Comparison of ENCODE assay signal across 7 mouse cellular contexts in genomic region chr1:91755102-91755501, GRCm38 (mm10). TPM values are rescaled to one million over a fixed set of nuclear protein-coding genes. Genes with fewer than 3 reads are reported as not detected.
A peak's percentile ranks its signal among the peaks of the same experiment; 100 is the strongest.
DNase-seq lines count a peak whose midpoint lies in the region; ATAC-seq lines count a peak whose summit lies in the region.

No protein-coding gene starts in this region.

- no peaks in the 10 kb centered on the region for H3K36me3 ChIP-seq in hindbrain, embryonic 16.5 days (ENCODE audit: control insufficient read depth, insufficient read depth, low read length)
- H3K36me3 ChIP-seq in midbrain, embryonic 12.5 days = no peaks in the 10 kb centered on the region
- no peaks in the 10 kb centered on the region for H3K36me3 ChIP-seq in splenic B cell, adult 2 months (ENCODE audit: control insufficient read depth, insufficient read depth, low read length, poor library complexity, severe bottlenecking)

- H3K27ac ChIP-seq in hindbrain, embryonic 16.5 days (ENCODE audit: low read depth, low read length) = no peak overlapping the region
- no peak overlapping the region for H3K27ac ChIP-seq in midbrain, embryonic 12.5 days (replicated peaks)

- peaks cover 11% of the 10 kb centered on the region for H3K4me1 ChIP-seq in hindbrain, embryonic 16.5 days (ENCODE audit: control insufficient read depth, insufficient read depth, low read depth, low read length)
- peaks cover 14% of the 10 kb centered on the region for H3K4me1 ChIP-seq in midbrain, embryonic 12.5 days

- no peak overlapping the region for H3K4me3 ChIP-seq in hindbrain, embryonic 16.5 days (ENCODE audit: low read length)
- H3K4me3 ChIP-seq in midbrain, embryonic 12.5 days = peak overlapping the region; percentile 20; the same call in 1 of the 2 replicates

- peak; percentile 68 for ATAC-seq in hindbrain, embryonic 16.5 days
- ATAC-seq in midbrain, embryonic 12.5 days (ENCODE audit: low FRiP score, low read depth) = peak; percentile 77

- H3K4me2 ChIP-seq in hindbrain, embryonic 16.5 days (ENCODE audit: low read length) = peak overlapping the region; percentile 47
- H3K4me2 ChIP-seq in midbrain, embryonic 12.5 days (replicated peaks) = peak overlapping the region; percentile 47

- H3K27me3 ChIP-seq in hindbrain, embryonic 16.5 days (replicated peaks; ENCODE audit: control insufficient read depth, insufficient read depth, low read length) = no peaks in the 10 kb centered on the region
- H3K27me3 ChIP-seq in midbrain, embryonic 12.5 days = peaks cover 9% of the 10 kb centered on the region
- no peaks in the 10 kb centered on the region for H3K27me3 ChIP-seq in splenic B cell, adult 2 months (ENCODE audit: control insufficient read depth, insufficient read depth, low read length, poor library complexity, severe bottlenecking)

- 0 out of 2 replicates have a peak overlapping the region, but pooled peaks have one; percentile 20 for H3K9ac ChIP-seq in hindbrain, embryonic 16.5 days (ENCODE audit: low read depth, low read length)
- peak overlapping the region; percentile 31; the same call in 1 of the 2 replicates for H3K9ac ChIP-seq in midbrain, embryonic 12.5 days (replicated peaks)

- peak; percentile 80 for DNase-seq in ZHBTc4 (ENCODE audit: low read depth, low spot score)
- DNase-seq in cerebellum, postnatal 25 days = peak; percentile 66 to 82
- DNase-seq in gastrocnemius, adult 18-20 months (ENCODE audit: low spot score) = peak; percentile 58
- peak; percentile 27 for DNase-seq in left cerebral cortex, adult 11 months (ENCODE audit: low spot score)
- DNase-seq in splenic B cell, adult 2 months (ENCODE audit: low read depth, low spot score) = peak; percentile 45

- WGBS in hindbrain, embryonic 16.5 days = 2% methylated on average over 9 of the region's 9 CpGs
- under 1% methylated on average over 9 of the region's 9 CpGs for WGBS in midbrain, embryonic 12.5 days

- H3K9me3 ChIP-seq in hindbrain, embryonic 16.5 days (ENCODE audit: control insufficient read depth, low read length) = no peaks in the 10 kb centered on the region
- H3K9me3 ChIP-seq in midbrain, embryonic 12.5 days = no peaks in the 10 kb centered on the region

RNA-seq across cellular contexts. Expression of gene Twist2, which starts 46.2 kb away (rescaled TPM):
- 1 to 10 TPM in 1 of 2 experiments, under 1 TPM in 1; 0.91 to 1.7 TPM for total RNA-seq in gastrocnemius, adult 18-20 months (2021)
- 1.7 and 2.0 TPM in 2 replicates for polyA plus RNA-seq in hindbrain, embryonic 16.5 days (2015; fragmentation: Nextera tagmentation; extraction: Ambion mirVana)
- polyA plus RNA-seq in midbrain, embryonic 12.5 days (2016; fragmentation: Nextera tagmentation; extraction: Ambion mirVana) = 7.2 and 10.1 TPM in 2 replicates

Comparison
In these comparisons a context has a peak if more than half of its experiments do, and no peak if none do; other contexts are left out.
1. DNase-seq: peak in every context shown above with its lines; median percentile 80 in ZHBTc4; 74 in cerebellum, postnatal 25 days; 58 in gastrocnemius, adult 18-20 months; 45 in splenic B cell, adult 2 months; 27 in left cerebral cortex, adult 11 months.